Mouse (Mus musculus) liver, embryonic 14.5 days (tissue): Measurements from ENCODE around the gene Gpr146. TPM values are rescaled to one million over a fixed set of nuclear protein-coding genes. Genes with fewer than 3 reads are reported as not detected.

Experiments used
- ATAC-seq: fragments of 200-750 bp; cut with Nextera tagmentation; 2 replicates; pipeline ENCODE4 v1.8.0; 2017; ENCODE audit warnings: moderate number of reproducible peaks, mild to moderate bottlenecking, moderate library complexity; ENCODE audit not compliant: insufficient read depth
- DNase-seq, 3 experiments: peaks; one replicate each; pipeline ENCODE4 v3.0.0-alpha.2; 2012 to 2013; ENCODE audit warnings: low read depth in 3 of 3, low spot score in 3 of 3
- H3K27ac ChIP-seq: fragments of 300-500 bp; sonication (generic); 2 replicates; pipeline ENCODE4 v1.5.1; 2014; ENCODE audit warnings: moderate library complexity, mild to moderate bottlenecking, control low read depth, inconsistent platforms
- H3K27me3 ChIP-seq: fragments of 300-500 bp; sonication (generic); 2 replicates; pipeline ENCODE4 v1.6.1; 2014; ENCODE audit warnings: mild to moderate bottlenecking, low read length, moderate library complexity; ENCODE audit not compliant: control insufficient read depth, insufficient read depth
- H3K36me3 ChIP-seq: fragments of 300-500 bp; sonication (generic); replicated peaks from 2 replicates; pipeline ENCODE4 v1.6.1; 2014; ENCODE audit warnings: low read depth; ENCODE audit not compliant: control insufficient read depth, insufficient read depth
- H3K4me1 ChIP-seq, 2 experiments: fragments of 200-500 bp in 1 of 2; fragments of 300-500 bp in 1 of 2; sonication (generic) in 1 of 2; replicated peaks; 2 replicates each; pipeline ENCODE4 v1.6.1; 2012 to 2014; ENCODE audit warnings: antibody characterized with exemption in 1 of 2, inconsistent platforms in 1 of 2, low read length in 1 of 2; ENCODE audit not compliant: control insufficient read depth in 2 of 2, insufficient read depth in 2 of 2
- H3K4me2 ChIP-seq: fragments of 300-500 bp; sonication (generic); 2 replicates; pipeline ENCODE4 v1.6.1; 2014; ENCODE audit warnings: low read depth, mild to moderate bottlenecking, control low read depth, moderate library complexity
- H3K4me3 ChIP-seq, 2 experiments: fragments of 200-500 bp in 1 of 2; fragments of 300-500 bp in 1 of 2; sonication (generic) in 1 of 2; 2 replicates each; pipeline ENCODE4 v1.5.1; 2012 to 2014; ENCODE audit warnings: low read depth in 2 of 2, low read length in 2 of 2, mild to moderate bottlenecking in 2 of 2, control low read depth in 1 of 2, inconsistent platforms in 1 of 2, moderate library complexity in 1 of 2; ENCODE audit not compliant: insufficient read depth in 1 of 2
- H3K9ac ChIP-seq: fragments of 300-500 bp; sonication (generic); replicated peaks from 2 replicates; pipeline ENCODE4 v1.6.1; 2014; ENCODE audit warnings: mild to moderate bottlenecking, control low read depth, moderate library complexity
- H3K9me3 ChIP-seq: fragments of 300-500 bp; sonication (generic); 2 replicates; pipeline ENCODE4 v1.6.1; 2016; ENCODE audit warnings: low read length, mixed read lengths; ENCODE audit not compliant: control insufficient read depth
- CTCF ChIP-seq: IDR thresholded peaks from 2 replicates; pipeline ENCODE4 v1.5.1; 2016; ENCODE audit warnings: antibody characterized with exemption, low read depth, control low read depth
- EP300 ChIP-seq: IDR thresholded peaks from 2 replicates; pipeline ENCODE4 v1.6.1; 2016; ENCODE audit warnings: antibody characterized with exemption, low read depth
- WGBS: fragments of 180-500 bp; shearing (Covaris S2); extraction: QIAGEN DNeasy Blood & Tissue Kit; methylation state at CpG from one replicate; pipeline ENCODE4 v1.1.7; 2014; ENCODE audit not compliant: insufficient replicate concordance; 5-methylcytosine and 5-hydroxymethylcytosine counted together
- polyA plus RNA-seq, 2 experiments: library from polyadenylated mRNA; depleted of rRNA in 1 of 2; stranded (reverse) in 1 of 2; unstranded in 1 of 2; fragments of >200 nt; fragmentation: Nextera tagmentation in 1 of 2; extraction: Ambion mirVana in 1 of 2; gene quantifications; 2 replicates each; pipeline versions ENCODE4 v1.2.1 to v1.2.3; 2012 to 2014

Gpr146 gene
- polyA plus RNA-seq (2012; rRNA removed) (14.6 and 14.7 TPM in 2 replicates), polyA plus RNA-seq (2014; fragmentation: Nextera tagmentation; extraction: Ambion mirVana) (18.4 and 20.1 TPM in 2 replicates)

GRCm38 (mm10) chr5:139377468-139378270 lies at the start of gene Gpr146:
TSS of gene Gpr146 (plus strand) at chr5:139377697.
- ATAC-seq = no peak
- H3K4me2 ChIP-seq = peak within 1 kb of the TSS; percentile 41
- WGBS = 25% methylated on average over 18 of the region's 18 CpGs

GRCm38 (mm10) chr5:139330766-139331165 lies 46.7 kb upstream of the Gpr146 start:
- DNase-seq (no peak), ATAC-seq (no peak)
- H3K27me3 ChIP-seq = no peaks in the 10 kb centered on the region
- no peak overlapping the region for H3K9ac ChIP-seq
- 62% methylated on average over 7 of the region's 7 CpGs for WGBS
- H3K4me3 ChIP-seq = no peak overlapping the region
- TF ChIP-seq EP300 = no peak
- TF ChIP-seq CTCF = no peak
- no peak overlapping the region for H3K27ac ChIP-seq
- H3K4me2 ChIP-seq = no peak overlapping the region
- H3K4me1 ChIP-seq = peaks cover 2 to 8% of the 10 kb centered on the region in 2 experiments; a peak in 3 of 4 replicates
- H3K9me3 ChIP-seq = no peaks in the 10 kb centered on the region
- no peaks in the 10 kb centered on the region for H3K36me3 ChIP-seq

More at GRCm38 (mm10) chr5:139377468-139378270, at the start of gene Gpr146:
- Histone ChIP-seq H3K9me3 (no peaks in the 10 kb centered on the region), H3K27me3 (no peaks in the 10 kb centered on the region), H3K4me1 (peaks cover 60 to 76% of the 10 kb centered on the region in 2 experiments), H3K27ac (peak within 1 kb of the TSS; percentile 41), H3K4me3 (no peak within 1 kb of the TSS), H3K36me3 (no peaks in the 10 kb centered on the region), H3K9ac (peak within 1 kb of the TSS; percentile 37; the same call in 1 of the 2 replicates)
- TF ChIP-seq EP300 (peak; percentile 31; the same call in 1 of the 2 replicates), CTCF (no peak)
- DNase-seq = no peak

GRCm38 (mm10) chr5:139331742-139332141 lies 45.8 kb upstream of the Gpr146 start:
- 17% methylated on average over 8 of the region's 8 CpGs for whole genome bisulfite sequencing
- no peaks in the 10 kb centered on the region for H3K9me3 ChIP-seq
- H3K27me3 ChIP-seq = no peaks in the 10 kb centered on the region
- H3K27ac ChIP-seq = no peak overlapping the region
- ATAC-seq (0 out of 2 replicates have a peak, but pooled peaks have one; percentile 9), DNase-seq (peak in 2 of 3 experiments; percentile 45 to 53)
- no peak overlapping the region for H3K4me3 ChIP-seq
- no peak overlapping the region for H3K9ac ChIP-seq
- TF ChIP-seq EP300 (no peak), CTCF (peak; percentile 99)
- peaks cover 0 to 5% of the 10 kb centered on the region in 2 experiments; a peak in 2 of 4 replicates for H3K4me1 ChIP-seq
- H3K4me2 ChIP-seq = no peak overlapping the region
- no peaks in the 10 kb centered on the region for H3K36me3 ChIP-seq

- H3K9ac ChIP-seq = no peak overlapping the region
- H3K36me3 ChIP-seq = peaks cover 3% of the 10 kb centered on the region; the same call in 1 of the 2 replicates
- DNase-seq (no peak), ATAC-seq (no peak)
- TF ChIP-seq CTCF (no peak), EP300 (no peak)
- H3K27me3 ChIP-seq = no peaks in the 10 kb centered on the region
- H3K27ac ChIP-seq = no peak overlapping the region
- H3K4me3 ChIP-seq = no peak overlapping the region
- WGBS = 61% methylated on average over 8 of the region's 8 CpGs
- peaks cover 0 to 5% of the 10 kb centered on the region in 2 experiments; a peak in 2 of 4 replicates for H3K4me1 ChIP-seq
- no peak overlapping the region for H3K4me2 ChIP-seq
- H3K9me3 ChIP-seq = no peaks in the 10 kb centered on the region
Measured at GRCm38 (mm10) chr5:139332590-139333272, 44.8 kb upstream of the Gpr146 start.
